22 mouse cellular contexts compared by ENCODE assay signal in the genomic region with DNA sequence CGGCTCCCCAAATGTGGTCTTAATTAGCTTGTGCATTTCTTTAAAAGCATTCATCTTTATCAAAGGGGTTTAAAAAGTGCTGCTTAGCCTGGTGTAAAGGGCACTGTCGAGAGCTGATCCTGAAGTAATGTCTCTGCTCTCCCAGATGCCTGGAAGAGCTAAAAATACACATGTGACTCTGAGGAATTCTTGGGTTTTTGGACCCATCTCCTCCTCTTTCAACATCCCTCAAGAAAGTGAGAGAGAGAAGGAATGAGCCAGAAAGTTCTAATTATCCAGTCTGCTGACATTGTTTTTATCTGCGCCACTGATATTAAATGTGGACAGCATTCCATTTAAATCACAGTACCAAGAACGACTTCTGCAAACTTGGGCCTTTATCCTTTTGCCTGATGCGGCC. TPM values are rescaled to one million over a fixed set of nuclear protein-coding genes. Genes with fewer than 3 reads are reported as not detected.
A peak's percentile ranks its signal among the peaks of the same experiment; 100 is the strongest.
DNase-seq lines count a peak whose midpoint lies in the region; ATAC-seq and TF ChIP-seq lines count a peak whose summit lies in the region.
"Had no signal": no experiment of that assay in that cellular context is flagged by ENCODE, and none has a peak within 500 bp of the region (broad histone marks: within the 10 kb centered on the region; RNA-seq: fewer than 3 reads in every experiment).

No protein-coding gene starts in this region.

- ATAC-seq in embryonic facial prominence, embryonic 11.5 days (replicated peaks; ENCODE audit: insufficient number of reproducible peaks, low FRiP score, low TSS enrichment, low read depth), result no peak
- ATAC-seq in kidney, embryonic 14.5 days (ENCODE audit: low FRiP score, low TSS enrichment), result no peak
- no peak; the same call in 1 of the 2 replicates for ATAC-seq in heart, embryonic 15.5 days (replicated peaks; ENCODE audit: insufficient number of reproducible peaks, insufficient read depth, low FRiP score, low read depth)
- no peak for ATAC-seq in midbrain, embryonic 11.5 days (ENCODE audit: low FRiP score)
- ATAC-seq: forebrain, embryonic 13.5 days; hindbrain, embryonic 16.5 days; intestine, postnatal 0 days had no signal

- no peaks in the 10 kb centered on the region for H3K9me3 ChIP-seq in embryonic facial prominence, embryonic 11.5 days (replicated peaks; ENCODE audit: control insufficient read depth, low read length)
- no peaks in the 10 kb centered on the region for H3K9me3 ChIP-seq in embryonic facial prominence, embryonic 10.5 days
- H3K9me3 ChIP-seq in kidney, embryonic 14.5 days (ENCODE audit: control insufficient read depth, low read length), result no peaks in the 10 kb centered on the region
- H3K9me3 ChIP-seq in heart, embryonic 15.5 days (replicated peaks), result no peaks in the 10 kb centered on the region
- H3K9me3 ChIP-seq in midbrain, embryonic 11.5 days (ENCODE audit: control insufficient read depth, low read length), result no peaks in the 10 kb centered on the region
- H3K9me3 ChIP-seq: forebrain, embryonic 13.5 days; limb, embryonic 12.5 days; liver, embryonic 13.5 days had no signal

- H3K27ac ChIP-seq in embryonic facial prominence, embryonic 11.5 days (replicated peaks; ENCODE audit: low read depth, low read length), result no peak overlapping the region
- no peak overlapping the region for H3K27ac ChIP-seq in embryonic facial prominence, embryonic 10.5 days (replicated peaks)
- H3K27ac ChIP-seq in kidney, adult 2 months (ENCODE audit: insufficient read depth, low read depth, low read length), result no peak overlapping the region
- no peak overlapping the region for H3K27ac ChIP-seq in kidney, embryonic 14.5 days (ENCODE audit: low read depth, low read length)
- H3K27ac ChIP-seq in heart, embryonic 15.5 days, result peak overlapping the region; percentile 3; the same call in 1 of the 2 replicates
- no peak overlapping the region for H3K27ac ChIP-seq in midbrain, embryonic 11.5 days (ENCODE audit: low read depth, low read length)
- H3K27ac ChIP-seq: forebrain, embryonic 13.5 days; kidney, postnatal 0 days; limb, embryonic 12.5 days; liver, embryonic 13.5 days had no signal

- no peaks in the 10 kb centered on the region for H3K36me3 ChIP-seq in embryonic facial prominence, embryonic 11.5 days (replicated peaks; ENCODE audit: control insufficient read depth, insufficient read depth, low read depth, low read length)
- no peaks in the 10 kb centered on the region for H3K36me3 ChIP-seq in embryonic facial prominence, embryonic 10.5 days (replicated peaks)
- H3K36me3 ChIP-seq in kidney, adult 2 months (ENCODE audit: control insufficient read depth, insufficient read depth, low read length), result no peaks in the 10 kb centered on the region
- no peaks in the 10 kb centered on the region for H3K36me3 ChIP-seq in kidney, embryonic 14.5 days (ENCODE audit: control insufficient read depth, insufficient read depth, low read length)
- no peaks in the 10 kb centered on the region for H3K36me3 ChIP-seq in heart, embryonic 15.5 days
- no peaks in the 10 kb centered on the region for H3K36me3 ChIP-seq in midbrain, embryonic 11.5 days (ENCODE audit: control insufficient read depth, insufficient read depth, low read length)
- H3K36me3 ChIP-seq: limb, embryonic 12.5 days; liver, embryonic 13.5 days had no signal

- WGBS in embryonic facial prominence, embryonic 11.5 days, result 59% methylated on average over 5 of the region's 5 CpGs
- 59% methylated on average over 5 of the region's 5 CpGs for WGBS in embryonic facial prominence, embryonic 10.5 days
- WGBS in kidney, adult 2 months, result 74% methylated on average over 5 of the region's 5 CpGs
- 80% methylated on average over 5 of the region's 5 CpGs for WGBS in kidney, embryonic 14.5 days
- WGBS in heart, embryonic 15.5 days, result 47% methylated on average over 5 of the region's 5 CpGs
- WGBS in midbrain, embryonic 11.5 days, result 56% methylated on average over 5 of the region's 5 CpGs

- H3K9ac ChIP-seq in embryonic facial prominence, embryonic 11.5 days (replicated peaks; ENCODE audit: low read length), result no peak overlapping the region
- no peak overlapping the region for H3K9ac ChIP-seq in kidney, embryonic 14.5 days (ENCODE audit: low read depth, low read length)
- no peak overlapping the region for H3K9ac ChIP-seq in heart, embryonic 15.5 days
- H3K9ac ChIP-seq in midbrain, embryonic 11.5 days (ENCODE audit: low read length), result no peak overlapping the region
- H3K9ac ChIP-seq: forebrain, embryonic 13.5 days; limb, embryonic 12.5 days; liver, embryonic 13.5 days had no signal

- H3K4me1 ChIP-seq in embryonic facial prominence, embryonic 11.5 days (ENCODE audit: control insufficient read depth, insufficient read depth, low read length), result no peaks in the 10 kb centered on the region
- peaks cover 18% of the 10 kb centered on the region for H3K4me1 ChIP-seq in embryonic facial prominence, embryonic 10.5 days
- H3K4me1 ChIP-seq in kidney, adult 2 months (ENCODE audit: control insufficient read depth, insufficient read depth, low read length), result no peaks in the 10 kb centered on the region
- H3K4me1 ChIP-seq in kidney, embryonic 14.5 days (ENCODE audit: control insufficient read depth, insufficient read depth, low read length), result no peaks in the 10 kb centered on the region
- peaks cover 21% of the 10 kb centered on the region for H3K4me1 ChIP-seq in heart, embryonic 15.5 days (replicated peaks)
- no peaks in the 10 kb centered on the region for H3K4me1 ChIP-seq in midbrain, embryonic 11.5 days (ENCODE audit: control insufficient read depth, insufficient read depth, low read length)

- no peak overlapping the region for H3K4me3 ChIP-seq in embryonic facial prominence, embryonic 11.5 days (ENCODE audit: low read depth, low read length)
- H3K4me3 ChIP-seq in embryonic facial prominence, embryonic 10.5 days, result no peak overlapping the region
- no peak overlapping the region for H3K4me3 ChIP-seq in kidney, adult 2 months (ENCODE audit: insufficient read depth, low read depth, low read length)
- H3K4me3 ChIP-seq in kidney, embryonic 14.5 days (ENCODE audit: low read length), result no peak overlapping the region
- no peak overlapping the region for H3K4me3 ChIP-seq in heart, embryonic 15.5 days
- no peak overlapping the region for H3K4me3 ChIP-seq in midbrain, embryonic 11.5 days (ENCODE audit: low read depth, low read length)
- H3K4me3 ChIP-seq: erythroblast, embryonic 14.5 days; forebrain, embryonic 13.5 days; limb, embryonic 12.5 days; liver, embryonic 13.5 days had no signal

- no peak overlapping the region for H3K4me2 ChIP-seq in embryonic facial prominence, embryonic 11.5 days (ENCODE audit: low read depth, low read length)
- H3K4me2 ChIP-seq in kidney, embryonic 14.5 days (replicated peaks; ENCODE audit: low read depth, low read length), result no peak overlapping the region
- no peak overlapping the region for H3K4me2 ChIP-seq in heart, embryonic 15.5 days
- no peak overlapping the region for H3K4me2 ChIP-seq in midbrain, embryonic 11.5 days
- H3K4me2 ChIP-seq: forebrain, embryonic 13.5 days; limb, embryonic 12.5 days; liver, embryonic 13.5 days had no signal

- TF ChIP-seq POLR2A in kidney, adult 2 months (IDR thresholded peaks at IDR 0.05; ENCODE audit: low read depth, low read length), result no peak

- no peak for TF ChIP-seq CTCF in kidney, adult 2 months (conservative IDR thresholded peaks at IDR 0.05; ENCODE audit: insufficient read depth, insufficient read length, low read depth, low read length)

- no peaks in the 10 kb centered on the region for H3K27me3 ChIP-seq in embryonic facial prominence, embryonic 11.5 days (ENCODE audit: control insufficient read depth, insufficient read depth, low read length)
- no peaks in the 10 kb centered on the region for H3K27me3 ChIP-seq in embryonic facial prominence, embryonic 10.5 days (replicated peaks; ENCODE audit: low read depth, poor library complexity, severe bottlenecking)
- H3K27me3 ChIP-seq in kidney, adult 2 months (replicated peaks; ENCODE audit: control insufficient read depth, insufficient read depth, low read length), result no peaks in the 10 kb centered on the region
- H3K27me3 ChIP-seq in kidney, embryonic 14.5 days (ENCODE audit: control insufficient read depth, insufficient read depth, low read length), result no peaks in the 10 kb centered on the region
- no peaks in the 10 kb centered on the region for H3K27me3 ChIP-seq in heart, embryonic 15.5 days
- H3K27me3 ChIP-seq in midbrain, embryonic 11.5 days (ENCODE audit: control insufficient read depth, insufficient read depth, low read length), result no peaks in the 10 kb centered on the region
- H3K27me3 ChIP-seq: forebrain, embryonic 13.5 days; limb, embryonic 12.5 days; liver, embryonic 13.5 days had no signal

- peak; percentile 35 for DNase-seq in embryonic facial prominence, embryonic 11.5 days (ENCODE audit: low spot score)
- DNase-seq in embryonic facial prominence, embryonic 10.5 days (ENCODE audit: low spot score), result no peak
- peak; percentile 17 for DNase-seq in kidney, adult 2 months
- DNase-seq in Muller cell, postnatal 12 days (ENCODE audit: inconsistent ontology term), result peak; percentile 42
- no peak for DNase-seq in cerebellum, postnatal 25 days
- DNase-seq in midbrain, embryonic 11.5 days (ENCODE audit: low spot score, missing footprints), result no peak
- DNase-seq: adrenal gland, adult 8-10 months; cerebellum, adult 9-10 months; gastrocnemius, postnatal 14 days; liver, embryonic 13.5 days; midbrain, embryonic 14.5 days; right cerebral cortex, postnatal 14 days; spleen, adult 18-20 months; thymus, postnatal 25 days had no signal

RNA-seq across cellular contexts. Expression of a gene that starts 48.0 kb away (rescaled TPM):
- polyA plus RNA-seq in embryonic facial prominence, embryonic 11.5 days (2014; fragmentation: Nextera tagmentation; extraction: Ambion mirVana), result 5.8 and 7.0 TPM in 2 replicates
- 3.0 and 3.5 TPM in 2 replicates for polyA plus RNA-seq in embryonic facial prominence, embryonic 10.5 days (2016; fragmentation: Nextera tagmentation; extraction: Ambion mirVana)
- polyA plus RNA-seq in kidney, adult 2 months (2012; rRNA removed), result 64.7 and 77.2 TPM in 2 replicates
- 26.7 and 34.0 TPM in 2 replicates for polyA plus RNA-seq in kidney, embryonic 14.5 days (2014; fragmentation: Nextera tagmentation; extraction: Ambion mirVana)
- polyA plus RNA-seq in heart, embryonic 15.5 days (2015; fragmentation: Nextera tagmentation; extraction: Ambion mirVana), result 10.1 and 22.3 TPM in 2 replicates
- polyA plus RNA-seq in midbrain, embryonic 11.5 days (2014; fragmentation: Nextera tagmentation; extraction: Ambion mirVana), result 6.9 TPM in 2 replicates
- polyA plus RNA-seq: erythroblast, embryonic 14.5 days had no signal

Comparison
In these comparisons a context has a peak if more than half of its experiments do, and no peak if none do; other contexts are left out.
1. DNase-seq: peak in embryonic facial prominence, embryonic 11.5 days (single experiment), kidney, adult 2 months (single experiment) and Muller cell, postnatal 12 days (single experiment); none in embryonic facial prominence, embryonic 10.5 days (single experiment), cerebellum, postnatal 25 days (0 of 2) and midbrain, embryonic 11.5 days (single experiment).